Mouse (Mus musculus) lung, adult 2 months (tissue): Measurements from ENCODE around the gene Mpeg1.

Experiments
- CTCF ChIP-seq: fragments of 200-500 bp; IDR thresholded peaks from 2 replicates; pipeline ENCODE4 v1.5.1; 2011; ENCODE audit warnings: mild to moderate bottlenecking, low read length, control low read depth; ENCODE audit not compliant: insufficient read depth
- POLR2A ChIP-seq: fragments of 200-500 bp; IDR thresholded peaks from 2 replicates; pipeline ENCODE4 v1.6.1; 2011; ENCODE audit warnings: low read depth, mild to moderate bottlenecking, control low read depth, low read length, borderline replicate concordance; ENCODE audit errors: extremely low read depth

GRCm38 (mm10) chr19:12488205-12488966 is 27.8 kb downstream of the Mpeg1 start:
- TF ChIP-seq CTCF (peak; percentile 63), POLR2A (no peak)
